Mouse (Mus musculus) T-helper 2 cell (primary cell): ENCODE results near the gene Slc39a11.

Source experiments
- in situ Hi-C: fragments of 300-600 bp; cut with MboI, MseI; formaldehyde crosslinking; loops from one replicate; pipeline ENCODE4 v1.15.1; 2025; ENCODE audit warnings: high pct_unique_total_duplicates

Gene Slc39a11

DNA sequence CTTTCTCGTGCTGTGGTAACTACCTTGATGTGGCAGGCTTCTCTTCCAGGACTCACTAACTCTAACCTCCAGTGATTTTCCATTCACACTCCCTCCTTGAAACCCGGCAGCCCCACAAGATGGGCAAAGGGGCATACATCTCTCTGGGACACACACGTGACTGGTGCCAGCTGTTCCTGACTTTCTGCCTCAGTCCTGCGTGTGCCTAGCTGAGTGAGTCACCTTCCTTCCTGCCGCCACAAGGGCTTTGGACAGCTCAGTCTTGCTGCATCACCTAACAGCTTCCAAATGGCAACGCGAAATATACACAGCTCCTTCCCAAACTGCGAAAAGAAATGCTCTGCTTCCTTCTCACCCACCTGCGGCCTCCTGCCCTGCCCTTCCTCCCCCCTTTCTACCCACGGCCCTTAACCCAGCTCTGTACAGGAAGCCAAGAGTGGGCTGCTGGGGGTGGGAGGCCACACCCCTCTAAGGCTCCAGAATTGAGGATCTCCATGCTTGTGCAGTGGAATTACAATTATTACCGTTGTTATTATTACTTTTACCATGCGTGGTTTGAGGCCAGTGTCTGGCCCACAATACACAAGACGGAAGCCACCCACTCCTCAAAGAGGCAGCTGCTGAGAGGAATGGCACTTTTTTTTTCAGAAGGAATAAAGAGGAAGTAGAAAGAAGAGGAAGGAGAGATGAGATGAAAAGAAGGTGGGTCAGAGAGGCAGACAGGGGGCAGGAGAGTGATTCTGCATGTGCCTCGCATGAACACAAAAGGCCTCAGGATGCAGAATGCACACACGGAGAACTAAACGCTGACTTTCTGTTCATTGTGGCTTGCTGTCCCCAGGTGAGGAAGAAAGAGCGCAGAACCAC, 179.7 kb downstream of the Slc39a11 start:
- in situ Hi-C loops = loop anchor here (5.0 kb wide), 1 partner anchor 48 kb away; no protein-coding TSS in a partner anchor

GRCm38 (mm10) chr11:113468016-113468415, 181.9 kb downstream of the Slc39a11 start:
- in situ Hi-C loops = no loop called here

DNA sequence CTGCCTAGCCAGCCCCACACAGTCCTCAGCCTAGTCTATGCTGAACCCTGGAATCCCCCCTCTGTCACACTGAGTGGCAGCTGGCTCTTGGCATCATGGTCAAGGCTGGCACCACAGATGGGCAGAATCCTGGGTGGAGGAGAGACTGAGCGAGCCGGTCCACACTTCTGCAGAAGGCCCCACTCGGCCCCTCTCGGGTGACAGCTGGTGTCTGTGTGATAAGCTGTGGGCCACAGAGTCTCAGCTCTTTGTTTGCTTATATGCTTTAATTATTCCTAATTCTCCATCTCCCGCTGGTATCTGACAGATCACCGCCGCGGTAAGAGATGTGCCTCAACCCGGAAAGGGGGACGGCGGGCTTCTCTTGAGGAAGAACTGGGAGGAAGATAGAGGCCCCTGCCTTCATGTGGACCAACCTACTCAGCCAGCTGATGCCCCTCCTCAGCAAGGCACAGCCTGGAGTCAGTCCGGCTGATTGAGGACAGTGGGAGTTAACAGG, 182.5 kb downstream of the Slc39a11 start:
- in situ Hi-C loops = no loop called here

DNA sequence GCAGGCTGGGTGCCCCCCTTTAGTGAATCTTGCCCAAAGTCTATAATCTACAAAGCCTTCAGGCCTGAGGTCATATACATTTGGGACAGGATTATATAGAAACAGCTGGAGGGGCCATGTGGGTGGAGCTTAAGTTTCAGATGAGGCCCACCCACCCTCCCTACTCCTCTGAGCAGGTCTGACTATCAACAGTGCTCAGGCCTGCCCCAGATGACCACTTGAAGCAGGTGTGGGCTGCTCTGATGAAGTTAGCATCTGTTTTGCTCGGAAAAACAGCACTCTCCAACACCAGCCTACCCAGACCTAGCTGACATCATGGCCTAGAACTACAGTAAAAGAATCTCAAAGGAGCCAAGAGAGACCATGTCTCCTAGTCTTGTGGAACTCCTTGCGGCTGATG, 189.8 kb downstream of the Slc39a11 start:
- in situ Hi-C loops = no loop called here

GRCm38 (mm10) chr11:113458582-113459210, 191.2 kb downstream of the Slc39a11 start:
- in situ Hi-C loops = no loop called here

GRCm38 (mm10) chr11:113452861-113453568, 196.9 kb downstream of the Slc39a11 start:
- in situ Hi-C loops = no loop called here

DNA sequence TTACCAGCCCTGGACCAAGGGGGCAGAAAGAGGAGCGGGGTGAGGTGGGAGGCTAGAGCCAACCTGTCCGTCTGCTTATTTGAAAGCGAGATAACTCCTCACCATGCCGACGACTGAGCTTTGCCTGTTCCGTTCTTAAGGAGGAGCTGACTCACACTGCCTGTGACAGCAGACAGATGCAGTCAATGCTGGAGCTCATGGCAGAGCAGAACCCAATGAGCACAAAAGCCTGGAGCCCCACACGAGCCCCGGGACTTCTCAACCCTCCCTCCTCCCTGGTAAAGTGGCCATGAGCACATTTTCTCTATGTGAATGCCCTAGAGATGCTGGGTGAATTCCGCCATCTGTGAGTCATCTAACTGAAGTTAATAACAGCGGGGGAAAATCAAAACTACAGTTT, 198.6 kb downstream of the Slc39a11 start:
- in situ Hi-C loops = no loop called here

GRCm38 (mm10) chr11:113450665-113451064, 199.2 kb downstream of the Slc39a11 start:
- in situ Hi-C loops = no loop called here

DNA sequence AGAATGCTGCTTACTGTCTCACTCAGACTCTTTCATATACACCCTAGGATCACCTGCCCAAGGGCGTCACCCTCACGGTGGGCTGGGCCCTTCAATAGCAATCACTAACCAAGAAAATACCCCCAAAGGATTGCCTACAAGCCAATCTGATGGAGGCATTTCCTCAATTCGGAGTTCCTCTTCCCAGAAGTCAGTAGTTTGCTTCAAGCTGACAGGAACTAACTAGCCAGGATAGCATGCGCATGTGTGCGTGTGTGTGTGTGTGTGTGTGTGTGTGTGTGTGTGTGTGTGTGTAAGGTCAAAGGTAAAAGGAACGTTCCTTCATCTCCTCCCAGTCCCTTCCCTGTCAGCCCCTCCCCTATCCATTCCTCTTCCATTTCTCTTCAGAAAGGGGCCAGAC, 199.9 kb downstream of the Slc39a11 start:
- in situ Hi-C loops = no loop called here

DNA sequence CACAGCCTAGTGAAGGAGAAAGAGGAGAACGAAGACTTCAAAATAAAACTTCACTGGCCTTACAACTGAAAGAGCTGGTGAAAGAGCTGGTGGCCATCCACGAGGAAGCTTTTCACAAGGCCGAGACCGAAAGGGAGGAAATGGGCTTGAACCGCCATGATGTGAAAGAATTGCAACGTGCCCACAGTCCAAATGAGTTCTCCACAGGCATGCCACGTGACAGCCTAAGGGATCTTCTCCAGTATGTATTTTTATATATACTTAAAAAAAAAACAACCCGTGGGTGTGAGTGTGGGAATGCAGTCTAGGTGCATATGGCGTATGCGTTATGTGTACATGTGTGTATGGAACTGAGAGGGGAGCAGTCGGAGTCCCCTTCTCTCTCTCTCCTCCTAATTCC, 207.8 kb downstream of the Slc39a11 start:
- in situ Hi-C loops = no loop called here

GRCm38 (mm10) chr11:113439328-113440030, 210.4 kb downstream of the Slc39a11 start:
- in situ Hi-C loops = no loop called here

- in situ Hi-C loops = no loop called here
Measured at GRCm38 (mm10) chr11:113438915-113439314, 211.0 kb downstream of the Slc39a11 start.

GRCm38 (mm10) chr11:113437357-113437756, 212.5 kb downstream of the Slc39a11 start:
- in situ Hi-C loops = no loop called here

DNA sequence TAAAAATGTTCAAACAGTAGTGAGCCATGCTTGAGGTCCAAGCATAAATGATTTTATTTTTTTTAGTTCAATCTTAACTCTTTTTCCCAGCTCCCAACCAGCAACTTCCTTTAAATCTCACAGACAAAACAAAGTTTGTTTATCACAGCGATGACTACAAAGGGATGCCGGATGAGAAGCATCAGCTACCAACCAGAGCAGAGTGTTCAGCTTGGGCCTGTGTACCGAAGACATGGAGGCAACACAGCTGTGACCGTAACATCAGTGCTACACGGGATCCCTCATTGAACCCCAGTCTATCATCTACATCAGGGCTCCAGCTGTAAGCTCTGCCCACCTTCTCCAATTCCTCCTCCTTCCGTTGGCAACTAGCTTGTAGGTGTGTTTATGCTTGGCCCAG, 213.6 kb downstream of the Slc39a11 start:
- in situ Hi-C loops = no loop called here

DNA sequence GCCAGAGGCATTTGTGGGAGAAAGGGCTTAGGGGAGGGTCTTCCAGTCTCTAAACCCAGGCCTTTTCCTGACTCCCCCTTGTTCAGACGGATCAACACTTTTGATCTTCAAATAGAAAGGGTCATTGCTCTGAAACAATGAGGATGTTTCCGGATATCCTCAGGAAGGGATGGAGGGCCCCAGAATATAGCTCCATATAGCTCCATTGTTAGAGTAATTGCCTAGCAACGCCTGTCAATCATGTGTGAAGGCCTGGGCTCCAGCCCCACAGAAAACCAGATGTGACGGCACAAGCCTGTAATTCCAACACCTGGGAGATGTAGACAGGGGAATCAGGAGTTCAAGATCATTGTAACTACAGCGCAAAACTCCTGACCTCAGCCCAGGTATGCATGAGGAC, 214.2 kb downstream of the Slc39a11 start:
- in situ Hi-C loops = no loop called here

DNA sequence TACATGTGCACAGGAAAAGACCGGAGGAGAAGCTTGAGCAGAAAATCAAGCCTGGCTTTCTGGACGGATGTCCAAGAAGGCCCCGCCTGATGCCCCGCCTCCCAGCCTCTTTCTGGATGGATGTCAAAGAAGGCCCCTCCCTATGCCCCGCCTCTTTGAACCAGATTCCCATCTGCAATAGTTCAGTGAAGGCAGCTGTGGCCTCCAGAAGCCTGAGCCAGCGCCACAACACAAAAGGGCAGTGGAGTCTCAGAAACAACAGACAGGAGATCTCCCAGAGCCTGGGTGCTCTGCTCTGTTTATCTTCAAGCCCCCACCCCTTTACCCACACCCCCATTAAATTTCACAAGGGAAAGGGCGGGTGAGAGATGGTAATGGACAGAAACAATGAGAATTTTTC, 218.7 kb downstream of the Slc39a11 start:
- in situ Hi-C loops = no loop called here

GRCm38 (mm10) chr11:113425882-113426281, 224.0 kb downstream of the Slc39a11 start:
- in situ Hi-C loops = loop anchor here (10.0 kb wide), 2 partner anchors 189 to 261 kb away; partner anchors contain the start of gene Sstr2

- in situ Hi-C loops = loop anchor here (10.0 kb wide), 2 partner anchors 189 to 261 kb away; partner anchors contain the start of gene Sstr2
Measured at GRCm38 (mm10) chr11:113425454-113425853, 224.4 kb downstream of the Slc39a11 start.

GRCm38 (mm10) chr11:113424765-113425164, 225.1 kb downstream of the Slc39a11 start:
- in situ Hi-C loops = loop anchor here (5.0 to 10.0 kb wide), 3 partner anchors 48 to 260 kb away; partner anchors contain the start of gene Sstr2

DNA sequence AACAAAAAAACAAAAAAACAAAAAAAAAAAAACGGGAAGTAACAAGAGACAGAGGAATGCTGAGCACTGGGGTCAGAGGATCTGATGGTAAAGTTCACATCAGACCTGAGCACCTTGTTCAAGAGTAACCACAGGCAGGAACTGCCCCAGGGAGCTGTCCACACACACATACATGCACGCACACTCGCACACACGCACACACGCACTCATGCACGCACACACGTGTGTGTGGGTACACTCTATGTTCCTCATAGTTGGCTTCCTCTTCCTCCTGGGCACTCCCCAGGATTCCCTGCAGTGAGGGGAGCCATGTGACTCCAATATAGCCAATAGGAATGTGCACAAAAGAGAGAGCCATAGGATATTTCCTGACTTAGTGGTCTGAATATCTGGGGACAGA, 227.3 kb downstream of the Slc39a11 start:
- in situ Hi-C loops = loop anchor here (5.0 to 10.0 kb wide), 3 partner anchors 50 to 258 kb away; partner anchors contain the start of gene Sstr2
